19 mouse cellular contexts compared by ENCODE assay signal in genomic region chr10:118569424-118569823, GRCm38 (mm10).
DNase-seq lines count a peak whose midpoint lies in the region; ATAC-seq lines count a peak whose summit lies in the region.
"Had no signal": no experiment of that assay in that cellular context is flagged by ENCODE, and none has a peak within 500 bp of the region (broad histone marks: within the 10 kb centered on the region; RNA-seq: fewer than 3 reads in every experiment).

No protein-coding gene starts in this region.

- no peaks in the 10 kb centered on the region for H3K27me3 ChIP-seq in heart, embryonic 12.5 days (replicated peaks)
- H3K27me3 ChIP-seq: forebrain, embryonic 12.5 days had no signal

- H3K4me3 ChIP-seq in heart, embryonic 12.5 days = no peak overlapping the region
- H3K4me3 ChIP-seq: forebrain, embryonic 12.5 days; left cerebral cortex, adult 2 months had no signal

- H3K9me3 ChIP-seq in heart, embryonic 12.5 days (replicated peaks) = no peaks in the 10 kb centered on the region
- H3K9me3 ChIP-seq: forebrain, embryonic 12.5 days had no signal

- 12% methylated on average over 8 of the region's 8 CpGs for WGBS in heart, embryonic 12.5 days

- H3K9ac ChIP-seq in heart, embryonic 12.5 days = no peak overlapping the region; the same call in 1 of the 2 replicates
- H3K9ac ChIP-seq: forebrain, embryonic 12.5 days; hindbrain, embryonic 14.5 days had no signal

- ATAC-seq in heart, embryonic 12.5 days (ENCODE audit: insufficient number of reproducible peaks, low FRiP score) = no peak
- ATAC-seq: activated CD4-positive, CD25-positive, alpha-beta regulatory T cell, adult 4 months had no signal

- DNase-seq in cerebellum, postnatal 25 days = peak; percentile 27 to 28
- no peak for DNase-seq in cerebellum, adult 11-12 months
- peak; percentile 60 to 74 for DNase-seq in heart, adult 18-20 months
- DNase-seq in heart, postnatal 14 days = peak; percentile 28 to 38
- DNase-seq in thymus, postnatal 36 days = no peak
- DNase-seq in lung, postnatal 25 days (ENCODE audit: low spot score) = no peak
- DNase-seq: adrenal gland, postnatal 14 days; kidney, adult 9 months; kidney, postnatal 25 days; lung, adult 18-20 months; lung, postnatal 14 days; thymus, postnatal 25 days had no signal

- peak overlapping the region; percentile 9; the same call in 1 of the 2 replicates for H3K4me2 ChIP-seq in heart, embryonic 12.5 days
- H3K4me2 ChIP-seq: forebrain, embryonic 12.5 days; hindbrain, embryonic 14.5 days; liver, embryonic 11.5 days had no signal

- H3K36me3 ChIP-seq in heart, embryonic 12.5 days = no peaks in the 10 kb centered on the region
- H3K36me3 ChIP-seq: forebrain, embryonic 12.5 days; G1E had no signal

- H3K4me1 ChIP-seq in heart, embryonic 12.5 days (replicated peaks) = peaks cover 31% of the 10 kb centered on the region
- H3K4me1 ChIP-seq: forebrain, embryonic 12.5 days had no signal

- H3K27ac ChIP-seq in heart, embryonic 12.5 days (ENCODE audit: poor library complexity, severe bottlenecking) = peak overlapping the region; percentile 28; the same call in 1 of the 2 replicates
- H3K27ac ChIP-seq: forebrain, embryonic 12.5 days; hindbrain, embryonic 14.5 days; left cerebral cortex, adult 2 months had no signal

- intact Hi-C loops in heart, postnatal 14 days (cut with DNase I) = no loop called here

Comparison
In these comparisons a context has a peak if more than half of its experiments do, and no peak if none do; other contexts are left out.
1. DNase-seq: peak in cerebellum, postnatal 25 days (2 of 2), heart, adult 18-20 months (2 of 2) and heart, postnatal 14 days (2 of 2); none in cerebellum, adult 11-12 months (single experiment), thymus, postnatal 36 days (0 of 2) and lung, postnatal 25 days (single experiment).